Mouse (Mus musculus) v-Abl transformed pro-B cells (cell line): ENCODE results near the gene Pus10.

Source experiments
- in situ Hi-C, 2 experiments: fragments of 400-800 bp; cut with MboI; formaldehyde crosslinking; loops; one replicate each; pipeline ENCODE4 v1.15.1; 2025; ENCODE audit not compliant: unreplicated experiment in 2 of 2

Gene Pus10

DNA sequence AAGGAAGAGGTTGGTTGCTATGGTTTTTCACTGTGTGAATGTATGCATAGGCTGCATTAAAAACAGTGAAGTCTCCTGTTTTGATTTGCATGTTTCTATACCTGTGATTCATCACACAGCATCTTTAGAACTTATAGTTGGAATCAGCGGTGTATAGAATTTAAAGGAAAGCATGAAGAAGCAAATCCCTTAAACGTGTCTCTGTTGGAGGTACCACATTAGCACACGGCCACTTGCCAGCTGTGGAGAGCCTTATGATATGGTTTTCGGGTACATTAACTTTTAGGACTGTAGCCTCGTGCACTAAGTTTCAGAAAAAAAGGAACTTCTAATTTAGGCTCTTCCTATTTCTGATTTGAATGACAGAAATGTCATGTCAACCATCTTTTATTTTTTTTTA is 17.1 kb downstream of the Pus10 start:
- in situ Hi-C loops: loop anchor here (5.0 to 25.0 kb wide), 4 partner anchors 45 to 555 kb away; no protein-coding TSS in a partner anchor

DNA sequence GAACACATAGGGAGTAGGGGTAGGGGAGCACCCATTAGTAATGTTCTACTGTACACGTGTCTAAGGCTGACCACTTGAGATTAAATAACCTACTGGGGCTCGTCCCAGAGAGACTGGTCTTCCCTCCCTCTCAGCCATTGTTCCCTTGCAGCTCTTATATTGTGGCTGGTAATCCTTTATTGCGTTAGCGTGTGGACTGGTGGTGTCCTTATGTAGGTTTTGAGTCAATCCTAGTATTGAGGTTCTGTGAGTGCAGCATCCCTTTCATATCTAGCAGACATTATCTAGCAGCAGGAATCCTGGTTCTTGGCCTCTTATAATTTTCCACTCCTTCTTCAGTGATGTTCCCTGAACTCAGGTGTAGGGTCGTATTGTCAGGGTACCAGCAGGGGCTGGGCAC is 21.2 kb downstream of the Pus10 start:
- in situ Hi-C loops: loop anchor here (10.0 to 25.0 kb wide), 2 partner anchors 78 to 551 kb away; no protein-coding TSS in a partner anchor

DNA sequence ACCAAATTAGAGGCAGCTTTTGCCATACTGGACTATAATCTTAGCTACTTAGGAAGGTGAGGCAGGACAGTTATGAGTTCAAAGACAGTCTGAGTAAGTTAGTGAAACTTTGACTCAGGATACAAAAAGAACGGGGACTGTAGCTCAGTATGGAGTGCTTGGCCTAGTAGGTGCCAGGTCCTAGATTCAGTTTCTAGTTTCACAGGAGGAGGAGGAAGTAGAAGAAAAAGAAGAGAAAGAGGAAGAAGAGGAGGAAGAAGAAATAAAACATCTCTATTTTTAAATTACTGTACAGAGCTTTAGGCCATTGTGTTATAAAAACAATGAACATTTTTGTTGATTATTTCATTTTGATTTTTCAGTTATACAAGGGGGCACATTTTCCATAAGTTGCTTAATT is 22.6 kb downstream of the Pus10 start:
- in situ Hi-C loops: loop anchor here (10.0 to 25.0 kb wide), 2 partner anchors 77 to 549 kb away; no protein-coding TSS in a partner anchor

DNA sequence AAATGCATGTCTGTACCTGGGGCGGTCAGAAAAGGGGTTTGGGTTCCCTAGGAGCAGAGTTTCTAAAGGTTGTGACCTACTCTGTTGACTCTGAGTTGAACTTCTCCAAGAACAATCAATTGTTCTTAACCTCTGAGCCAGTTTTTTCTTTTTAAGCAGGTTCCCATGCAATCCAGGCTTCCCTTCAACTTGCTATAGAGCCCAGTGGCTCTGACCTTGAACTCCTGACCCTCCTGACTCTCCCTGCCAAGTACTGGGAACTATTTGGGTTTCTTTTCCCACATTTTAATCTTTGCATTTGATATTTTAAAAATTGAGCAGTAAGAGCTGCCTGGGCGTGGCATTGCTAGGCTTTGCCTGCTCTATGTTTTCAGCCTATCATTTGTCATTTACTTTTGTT is 27.8 kb downstream of the Pus10 start:
- in situ Hi-C loops: loop anchor here (25.0 kb wide), 1 partner anchor 544 kb away; no protein-coding TSS in a partner anchor

DNA sequence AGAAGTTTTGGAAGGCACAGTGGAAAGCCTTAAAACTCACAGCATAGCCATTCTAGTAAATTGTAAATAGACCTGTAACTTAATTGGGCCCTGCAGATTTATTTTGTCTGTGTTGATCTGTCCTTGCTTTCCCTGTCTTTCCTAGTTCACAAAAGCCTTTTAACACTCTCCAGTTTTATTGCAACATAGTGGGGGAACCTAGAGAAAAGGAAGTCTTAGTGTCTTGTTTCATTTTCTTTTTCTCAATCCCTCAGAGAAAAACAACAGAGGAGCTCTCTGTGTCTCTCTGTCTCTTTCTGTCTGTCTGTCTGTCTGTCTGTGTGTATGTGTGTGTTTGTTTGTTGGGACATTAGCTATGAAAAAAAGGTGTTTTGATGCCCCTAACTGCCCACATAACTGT is 30.4 kb downstream of the Pus10 start:
- in situ Hi-C loops: loop anchor here (25.0 kb wide), 1 partner anchor 541 kb away; no protein-coding TSS in a partner anchor

DNA sequence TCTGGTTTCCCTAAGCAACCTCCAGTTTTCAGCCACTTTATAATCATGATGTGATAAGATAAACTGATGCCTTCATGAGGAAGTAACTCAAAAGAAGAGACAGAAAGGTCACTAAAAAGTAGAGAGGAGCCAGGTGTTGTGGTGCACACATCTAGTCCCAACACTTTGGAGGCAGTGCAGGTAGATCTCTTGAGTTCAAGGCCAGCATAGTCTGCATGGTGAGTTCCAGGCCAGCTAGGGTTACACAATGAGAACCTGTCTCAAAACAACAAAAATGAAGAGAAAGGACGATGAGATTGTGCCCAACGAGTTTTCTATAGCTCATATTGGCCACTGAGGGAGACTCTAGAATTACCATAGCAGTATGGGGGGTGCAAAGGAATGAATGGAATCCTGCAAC is 33.1 kb downstream of the Pus10 start:
- in situ Hi-C loops: loop anchor here (25.0 kb wide), 1 partner anchor 539 kb away; no protein-coding TSS in a partner anchor

DNA sequence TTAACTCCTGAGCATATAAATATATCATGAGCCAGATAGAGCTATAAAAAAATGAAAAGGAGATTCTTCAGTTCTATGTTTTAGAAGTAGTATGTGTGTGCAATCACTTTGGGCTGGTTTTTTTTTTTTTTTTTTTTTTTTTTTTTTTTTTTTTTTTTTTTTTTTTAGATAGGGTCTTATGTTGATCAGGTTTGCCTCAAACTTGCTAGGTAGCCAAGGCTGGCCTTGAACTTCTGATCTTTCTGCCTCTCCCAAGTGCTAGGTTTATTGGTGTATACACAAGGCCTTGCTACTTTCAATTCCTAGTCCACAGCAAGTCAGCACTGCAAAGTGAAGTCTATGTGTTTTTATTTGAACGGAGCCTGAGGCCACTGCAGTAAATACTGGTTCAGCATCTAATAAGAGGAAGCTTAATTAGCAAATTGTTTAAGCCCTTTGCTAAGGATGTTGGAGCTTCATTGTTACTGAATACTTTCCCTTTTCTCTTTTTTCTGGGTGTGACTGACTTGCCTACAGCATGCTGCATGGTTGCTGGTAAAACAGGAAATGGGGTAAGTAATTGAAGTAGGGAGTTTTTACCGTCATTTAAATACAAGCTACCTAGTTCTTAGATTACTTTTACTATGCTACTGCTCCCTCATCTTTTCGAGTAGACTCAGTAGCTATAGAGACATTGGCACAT is 34.1 kb downstream of the Pus10 start:
- in situ Hi-C loops: loop anchor here (25.0 kb wide), 1 partner anchor 538 kb away; no protein-coding TSS in a partner anchor

DNA sequence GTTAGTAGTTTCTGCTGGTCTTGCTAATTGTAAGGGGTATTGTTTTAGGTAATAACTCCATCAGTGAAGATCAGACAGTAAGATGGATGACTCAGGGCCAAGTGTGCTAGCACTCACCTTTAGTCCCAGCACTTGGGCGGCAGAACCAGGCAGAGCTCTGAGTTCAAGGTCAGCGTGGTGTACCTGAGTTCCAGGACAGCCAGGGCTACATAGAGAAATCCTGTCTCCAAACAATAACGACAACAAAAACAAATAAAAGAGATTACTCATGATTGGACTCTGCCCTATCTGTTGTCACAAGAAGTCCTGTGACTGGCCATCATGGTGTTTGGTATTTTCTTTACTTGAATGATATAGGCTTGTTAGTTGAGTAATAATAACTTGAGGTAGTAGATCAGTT is 36.4 kb downstream of the Pus10 start:
- in situ Hi-C loops: no loop called here

DNA sequence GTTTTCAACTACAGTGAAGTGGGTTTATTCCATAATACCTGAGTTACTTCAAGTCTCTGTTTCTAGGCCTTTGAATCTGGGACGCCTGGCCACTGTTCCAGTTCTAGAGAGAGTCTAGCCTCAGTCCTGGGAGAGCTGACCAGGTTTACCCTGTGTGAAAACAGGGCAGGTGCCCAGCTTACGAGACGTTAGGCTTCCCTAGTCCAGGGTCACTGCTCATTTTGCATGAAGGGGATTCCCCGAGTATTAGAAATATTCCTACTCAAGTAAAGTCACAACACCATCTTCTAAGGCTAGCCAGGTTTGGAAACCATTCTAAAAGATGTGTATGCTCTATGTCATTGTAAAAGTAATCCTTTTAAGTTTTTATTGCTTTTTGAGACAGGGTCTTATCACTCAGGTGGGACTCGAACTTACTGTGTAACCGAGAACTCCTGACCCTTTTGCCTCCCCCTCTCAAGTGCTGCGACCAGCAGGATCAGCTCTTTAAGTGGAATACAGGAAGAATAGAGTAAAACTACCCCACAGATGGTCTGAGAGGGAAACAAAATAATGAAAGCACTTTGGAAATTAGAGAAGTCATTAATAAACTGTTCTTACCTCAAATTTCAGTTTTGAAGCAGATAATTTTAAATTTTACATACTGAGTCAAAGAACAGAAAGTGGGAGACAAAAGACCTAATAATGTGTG is 39.3 kb downstream of the Pus10 start:
- in situ Hi-C loops: no loop called here

DNA sequence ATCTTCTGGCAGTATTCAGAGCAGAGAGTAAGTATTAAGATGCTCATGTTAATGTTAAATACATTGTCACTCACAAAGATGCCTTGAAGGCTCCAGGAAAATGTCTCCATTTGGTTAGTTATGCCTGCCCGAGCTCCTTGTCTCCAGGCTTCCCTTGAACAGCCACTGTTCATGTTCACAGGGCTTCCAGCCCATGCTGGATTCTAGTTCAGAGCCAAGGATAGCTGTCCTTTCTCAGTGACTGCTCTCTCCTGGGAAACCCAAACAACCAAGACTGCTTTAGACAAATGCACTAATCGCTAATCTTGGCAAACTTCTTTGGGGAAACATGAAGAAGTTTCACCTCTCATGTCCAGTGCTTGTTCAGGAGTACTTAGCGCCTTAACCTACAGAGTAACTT is 46.8 kb downstream of the Pus10 start:
- in situ Hi-C loops: no loop called here

DNA sequence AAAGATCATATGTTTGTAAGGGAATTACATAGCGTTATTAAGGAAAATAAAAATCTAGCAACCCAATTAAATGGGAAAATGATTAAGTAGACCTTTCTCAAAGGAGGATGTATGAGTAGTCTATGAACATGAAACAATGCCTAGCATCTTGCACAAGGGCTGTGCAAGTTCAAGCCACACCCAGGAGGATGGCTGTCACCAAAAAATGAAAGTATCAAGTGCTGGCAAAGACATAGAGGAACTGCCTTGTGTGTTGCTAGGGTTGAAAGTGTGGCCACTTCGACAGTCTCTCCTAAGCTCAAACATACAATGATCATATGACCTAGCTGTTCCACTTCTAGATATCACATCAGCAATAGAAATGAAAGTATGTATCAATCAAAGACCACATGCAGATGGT is 53.4 kb downstream of the Pus10 start:
- in situ Hi-C loops: no loop called here

DNA sequence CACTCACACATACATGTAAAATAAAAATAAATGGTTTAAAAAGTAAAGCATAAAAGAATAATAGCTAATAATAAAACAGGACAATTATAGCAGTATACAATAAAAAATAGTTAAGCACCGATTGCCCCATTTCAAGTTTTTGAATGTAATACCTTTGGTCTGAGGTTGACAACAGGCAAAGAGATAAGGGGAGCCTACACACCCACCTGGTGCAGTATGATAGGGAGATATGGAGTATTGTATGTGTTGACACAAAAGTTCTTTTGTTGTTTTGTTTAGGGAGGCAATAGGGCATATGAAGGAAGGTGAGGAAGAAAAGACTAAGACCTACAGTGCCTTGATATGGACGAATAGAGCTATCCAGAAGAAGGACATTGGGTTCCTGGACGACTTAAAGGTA is 54.4 kb downstream of the Pus10 start:
- in situ Hi-C loops: no loop called here

DNA sequence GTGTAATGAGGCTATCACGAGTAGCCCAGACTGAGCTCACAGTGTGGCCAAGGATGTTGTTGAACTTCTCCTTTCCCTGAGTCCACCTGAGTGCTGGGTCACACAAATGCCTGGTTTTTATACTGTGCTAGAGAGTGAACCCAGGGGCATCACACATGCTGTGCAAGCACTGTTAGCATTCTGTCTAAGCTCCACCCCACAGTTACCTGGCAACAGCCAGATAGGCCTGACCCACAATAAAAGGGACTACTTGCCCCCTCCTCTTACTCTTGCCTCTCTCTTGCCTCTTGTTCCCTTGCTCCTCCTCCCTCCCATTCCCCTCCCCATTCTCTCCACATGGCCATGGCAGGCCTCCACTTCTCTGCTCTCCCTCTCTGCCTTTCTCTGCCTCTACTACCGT is 56.9 kb downstream of the Pus10 start:
- in situ Hi-C loops: no loop called here

DNA sequence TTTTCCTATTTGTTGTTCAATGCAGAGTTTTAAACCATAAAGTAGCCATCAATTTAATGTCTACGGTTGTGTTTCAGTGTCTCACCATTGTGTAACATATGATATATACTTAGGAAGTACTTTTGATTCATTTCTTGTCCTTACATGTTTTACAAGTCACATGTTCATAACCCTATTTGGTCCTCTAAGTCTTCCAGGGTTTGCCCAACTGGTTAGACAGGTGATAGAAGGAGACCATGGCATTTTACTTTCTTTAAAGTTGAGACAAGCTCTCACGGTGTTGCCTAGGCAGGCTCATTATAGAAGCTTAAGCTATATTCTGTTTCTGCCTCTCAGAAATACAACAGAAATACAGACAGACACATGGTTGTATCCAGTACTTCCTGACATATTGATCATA is 60.4 kb downstream of the Pus10 start:
- in situ Hi-C loops: loop anchor here in 1 of 2 experiments (5.0 kb wide), 1 partner anchor 44 kb away; no protein-coding TSS in a partner anchor

DNA sequence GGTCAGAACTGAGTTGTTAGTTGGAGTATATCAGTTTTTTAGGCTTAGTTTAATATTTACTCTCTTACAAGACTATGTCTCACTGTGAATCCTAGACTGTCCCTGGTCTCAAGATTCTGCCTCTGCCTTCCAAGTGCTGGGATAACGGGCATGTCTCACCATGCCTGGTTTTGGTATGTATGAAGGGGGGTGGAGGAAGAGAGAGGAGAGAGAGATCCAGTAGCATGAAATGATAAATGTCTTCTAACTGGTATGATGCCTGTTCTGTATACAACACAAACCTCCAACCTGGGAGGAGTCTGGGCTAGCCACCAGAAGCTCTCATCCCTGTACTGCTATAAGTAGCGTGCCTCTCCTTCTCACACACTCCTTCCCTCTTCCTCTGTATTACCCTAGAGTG is 61.0 kb downstream of the Pus10 start:
- in situ Hi-C loops: loop anchor here in 1 of 2 experiments (5.0 kb wide), 1 partner anchor 44 kb away; no protein-coding TSS in a partner anchor

DNA sequence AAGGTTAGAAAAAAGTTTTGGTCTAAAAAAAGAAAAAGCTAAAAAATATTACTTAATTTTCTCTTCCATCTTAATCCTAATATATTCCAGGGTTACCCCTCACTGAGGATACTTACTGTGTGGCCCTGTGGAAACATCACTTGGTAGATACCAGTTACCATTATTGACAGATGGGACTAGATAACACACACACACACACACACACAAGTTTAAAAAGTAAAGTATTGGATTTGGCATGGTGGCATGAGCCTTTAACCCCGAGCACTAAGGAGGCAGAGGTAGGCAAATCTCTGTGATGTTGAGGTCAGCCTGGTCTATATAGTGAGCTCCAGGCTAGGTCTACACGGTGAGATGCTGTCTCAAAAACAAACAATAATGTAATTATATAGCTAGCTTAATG is 62.7 kb downstream of the Pus10 start:
- in situ Hi-C loops: loop anchor here in 1 of 2 experiments (5.0 kb wide), 1 partner anchor 46 kb away; no protein-coding TSS in a partner anchor

DNA sequence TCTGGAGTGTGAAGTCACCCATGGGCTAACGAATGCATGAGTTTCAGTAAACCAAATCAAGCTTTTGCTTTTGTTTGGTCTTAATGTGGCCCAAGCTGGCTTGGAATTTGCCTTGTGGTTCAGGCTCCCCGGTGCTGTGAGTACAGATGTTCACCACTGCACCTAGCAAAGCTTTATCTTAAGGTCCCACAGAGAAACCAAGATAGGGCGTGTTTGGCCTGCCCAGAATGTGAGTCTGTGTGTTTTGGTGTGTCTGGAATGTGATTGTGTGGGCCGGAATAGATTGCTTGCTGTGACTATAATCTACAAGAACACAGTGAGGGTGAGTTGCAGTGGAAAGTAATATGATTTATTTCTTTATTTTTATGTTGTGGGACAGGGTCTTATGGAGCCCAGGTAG is 64.6 kb downstream of the Pus10 start:
- in situ Hi-C loops: loop anchor here (5.0 kb wide), 2 partner anchors 37 to 48 kb away; no protein-coding TSS in a partner anchor

DNA sequence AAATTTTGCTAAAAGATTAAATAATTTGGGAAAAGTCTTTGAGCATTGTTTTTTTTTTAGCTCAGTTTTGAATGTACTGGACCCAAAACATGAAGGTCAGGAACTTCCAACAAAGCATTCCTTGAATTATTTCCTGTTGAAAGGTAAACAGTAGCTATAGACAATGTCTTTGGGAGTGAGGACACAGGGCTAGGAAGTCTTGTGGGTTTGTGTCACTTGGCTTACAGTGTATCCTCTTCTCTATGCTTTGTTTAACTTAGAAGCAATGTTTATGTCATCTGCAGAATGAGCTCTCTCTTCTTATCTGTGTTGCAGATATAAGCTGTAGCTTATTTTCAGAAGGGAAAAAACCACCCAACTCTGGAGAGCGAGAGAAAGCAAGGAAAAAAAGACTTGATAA is 67.4 kb downstream of the Pus10 start:
- in situ Hi-C loops: loop anchor here (5.0 kb wide), 2 partner anchors 34 to 51 kb away; no protein-coding TSS in a partner anchor

DNA sequence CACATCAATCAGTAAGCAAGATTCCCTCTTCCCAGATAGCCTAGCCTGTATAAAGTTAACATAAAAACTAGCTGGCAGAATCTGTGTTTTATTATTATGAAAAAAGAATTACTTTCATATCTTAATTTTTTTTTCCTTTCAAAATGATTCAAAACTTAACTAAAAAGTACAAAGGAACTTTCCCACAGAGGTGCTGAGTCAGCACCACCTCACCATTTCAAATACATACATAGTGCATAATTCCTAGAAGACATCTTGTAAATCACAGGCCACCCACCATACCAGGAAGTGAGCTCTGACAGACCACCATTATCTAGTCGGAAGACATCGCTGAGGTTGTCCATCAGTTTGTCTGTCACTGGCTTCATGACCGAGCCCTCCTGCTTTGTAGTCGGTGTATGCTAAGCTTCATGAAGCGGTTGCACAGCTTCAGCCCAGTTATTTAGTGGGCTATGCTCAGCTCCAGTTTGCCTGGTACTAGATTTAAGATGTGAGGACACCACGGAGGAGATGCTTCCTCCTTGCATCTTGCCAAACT is 69.3 kb downstream of the Pus10 start:
- in situ Hi-C loops: loop anchor here (5.0 kb wide), 2 partner anchors 32 to 53 kb away; no protein-coding TSS in a partner anchor

DNA sequence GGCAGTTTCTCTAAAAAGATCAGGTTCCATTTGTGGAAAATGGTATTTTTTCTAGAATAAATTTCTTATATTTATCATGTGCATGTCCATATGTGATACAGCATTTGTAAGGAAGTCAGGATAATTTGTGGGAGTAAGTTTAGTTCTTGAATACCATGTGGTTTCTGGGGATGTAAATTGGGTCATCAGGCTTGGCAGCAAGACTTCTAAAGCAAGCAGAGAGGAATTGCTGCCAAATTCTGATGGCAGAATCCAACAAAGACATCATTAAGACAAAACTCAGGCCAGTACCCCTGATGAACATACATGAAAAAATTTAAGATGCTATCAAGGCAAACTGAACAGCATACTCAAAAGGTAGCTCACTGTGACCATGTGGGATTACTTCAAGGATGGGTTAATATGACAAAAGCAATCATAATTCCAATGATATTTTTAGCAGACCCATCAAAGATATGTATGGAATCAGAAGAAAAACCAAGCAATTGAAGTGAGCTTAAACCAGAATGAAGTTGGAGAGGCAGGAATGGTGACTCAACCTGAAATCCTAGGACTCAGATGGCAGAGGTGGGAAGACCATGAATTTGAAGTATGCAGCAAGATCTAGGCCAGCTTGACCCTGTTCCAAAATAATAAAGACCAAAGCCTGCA is 70.5 kb downstream of the Pus10 start:
- in situ Hi-C loops: no loop called here

DNA sequence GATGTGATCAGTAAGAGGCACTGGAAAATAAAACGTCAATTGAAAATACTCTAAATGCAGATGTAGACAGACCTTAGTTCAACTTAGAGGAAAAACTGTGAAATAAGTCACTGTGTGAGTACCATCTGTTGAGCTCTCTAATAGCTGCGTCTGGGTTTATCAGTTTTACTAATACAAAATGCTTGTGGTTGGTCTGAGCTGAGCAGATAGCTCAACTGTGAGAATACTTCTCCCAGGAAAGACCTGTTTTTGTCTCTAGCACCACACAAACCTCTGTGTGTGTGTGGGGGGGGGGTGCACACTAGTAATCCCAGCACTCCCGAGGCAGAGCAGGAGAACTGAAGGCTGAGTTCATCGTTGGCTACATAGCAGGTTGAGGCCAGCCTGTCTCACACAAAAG is 75.4 kb downstream of the Pus10 start:
- in situ Hi-C loops: no loop called here
